Mouse (Mus musculus) bone marrow, adult 2 months (tissue): Measurements from ENCODE around the gene Fkbp7.

Experiments used
- CTCF ChIP-seq: fragments of 200-500 bp; IDR thresholded peaks from 2 replicates; pipeline ENCODE4 v1.5.1; 2011; ENCODE audit warnings: low read length, control low read depth; ENCODE audit not compliant: control insufficient read depth, insufficient read depth
- POLR2A ChIP-seq: fragments of 200-500 bp; IDR thresholded peaks from 2 replicates; pipeline ENCODE4 v1.6.1; 2011; ENCODE audit warnings: low read depth, mild to moderate bottlenecking, control low read depth, low read length, borderline replicate concordance; ENCODE audit not compliant: control insufficient read depth

DNA sequence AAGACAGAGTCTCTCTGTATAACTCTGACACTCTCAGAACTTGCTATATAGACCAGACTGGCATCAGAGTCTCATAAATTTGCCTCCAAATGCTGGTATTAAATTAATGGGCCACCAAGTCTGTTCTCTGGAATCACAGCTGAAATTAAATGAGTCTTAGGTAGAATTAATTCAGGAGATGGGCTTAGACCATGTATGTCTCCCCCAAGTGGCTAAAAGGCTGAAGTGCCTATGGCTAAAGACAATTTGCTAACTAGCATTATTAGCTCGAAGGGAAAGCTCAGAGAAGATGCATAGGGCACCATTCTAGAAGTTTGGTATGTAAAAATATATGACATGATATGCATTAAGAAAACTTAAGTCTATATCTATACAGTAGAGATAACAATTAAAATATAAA is 54.8 kb downstream of the Fkbp7 start:
- TF ChIP-seq CTCF (no peak), POLR2A (no peak)
